Mouse (Mus musculus): ENCODE measurements around the gene Slamf8. TPM values are rescaled to one million over a fixed set of nuclear protein-coding genes. Genes with fewer than 3 reads are reported as not detected.
A peak's percentile ranks its signal among the peaks of the same experiment; 100 is the strongest.

The Slamf8 gene
- polyA plus RNA-seq, 1 experiment from 2014 or later: not detected

DNA sequence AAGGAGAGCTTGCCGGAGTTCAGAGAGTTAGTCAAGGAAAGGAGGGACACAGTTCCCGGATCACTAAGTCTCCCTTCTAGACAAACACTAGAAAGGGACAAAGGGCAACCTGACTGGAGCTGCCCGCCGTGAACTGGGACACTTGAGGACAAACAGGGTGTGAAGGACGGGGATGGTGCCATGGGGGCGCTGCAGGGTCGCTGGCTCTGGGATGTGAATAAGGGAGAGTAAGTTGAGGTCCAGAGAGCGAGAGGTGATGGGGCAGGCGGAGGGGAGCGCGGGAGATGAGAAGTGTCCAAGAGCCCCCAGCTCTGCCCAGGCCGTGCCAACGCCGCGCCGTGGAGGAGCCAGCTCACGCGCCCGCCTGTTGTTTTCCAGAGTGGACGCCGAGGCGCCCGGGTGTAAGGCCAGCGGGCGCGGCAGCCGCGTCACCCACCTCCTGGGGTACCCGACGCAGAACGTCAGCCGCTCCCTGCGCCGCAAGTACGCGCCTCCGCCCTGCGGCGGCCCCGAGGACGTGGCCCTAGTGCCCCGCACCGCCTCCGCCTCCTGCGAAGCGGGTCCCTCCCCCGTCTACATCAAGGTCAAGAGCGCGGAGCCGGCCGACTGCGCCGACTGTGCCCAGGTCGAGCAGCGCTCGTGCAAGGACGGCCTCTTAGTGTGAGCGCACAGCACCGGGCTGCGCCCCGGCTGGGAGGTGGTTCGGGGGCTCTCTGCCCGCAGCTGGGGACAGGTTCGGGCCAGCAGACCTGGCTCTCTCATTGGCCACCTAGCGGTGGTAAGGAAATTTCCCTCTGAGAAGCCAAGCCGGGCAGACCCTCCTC lies 27.5 kb downstream of the Slamf8 start:
- Histone ChIP-seq H3K36me3 (ENCODE audit: control insufficient read depth, insufficient read depth, low read length) (no peaks in the 10 kb centered on the region), H3K9ac (replicated peaks; ENCODE audit: low read depth, low read length) (peak overlapping the region; percentile 40; the same call in 1 of the 2 replicates), H3K4me1 (ENCODE audit: control insufficient read depth, insufficient read depth, low read length) (peaks cover 5% of the 10 kb centered on the region; the same call in 1 of the 2 replicates), H3K4me3 (ENCODE audit: low read depth, low read length) (peak overlapping the region; percentile 62), H3K4me2 (replicated peaks; ENCODE audit: low read depth, low read length) (peak overlapping the region; percentile 95), H3K27ac (ENCODE audit: low read length) (peak overlapping the region; percentile 21; the same call in 1 of the 2 replicates), H3K27me3 (ENCODE audit: control insufficient read depth, insufficient read depth, low read length) (0 out of 2 replicates have a peak, but pooled peaks cover 3% of the 10 kb centered on the region), H3K9me3 (ENCODE audit: control insufficient read depth, low read depth, low read length) (no peaks in the 10 kb centered on the region)
- peak; percentile 81 for ATAC-seq (ENCODE audit: insufficient number of reproducible peaks, insufficient read depth, low FRiP score, low read depth)
- under 1% methylated on average over 61 of the region's 66 CpGs for WGBS

DNA sequence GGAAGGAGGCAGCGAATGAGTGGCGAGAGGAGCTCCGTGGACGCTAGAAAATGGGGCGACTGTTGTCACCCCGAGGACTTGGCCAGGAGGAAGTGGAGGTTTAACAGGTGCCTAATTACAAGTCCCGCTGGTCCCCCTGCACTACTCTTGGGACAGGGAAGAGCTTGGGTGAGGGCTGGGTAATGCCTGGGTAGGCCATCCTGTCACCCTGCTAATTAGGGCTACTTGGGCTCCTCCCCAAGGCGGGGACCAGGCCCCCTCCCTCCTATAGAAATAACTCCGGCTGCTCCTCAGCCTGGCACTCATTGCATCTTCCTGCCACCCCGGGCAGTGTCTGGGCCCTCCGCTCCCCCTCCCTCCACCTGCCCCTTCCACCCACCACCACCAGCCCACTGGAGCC lies 34.7 kb downstream of the Slamf8 start, which contains the start of gene Vsig8:
Gene Vsig8, plus strand, starts transcription at position 301 of the 400 bp plus-strand sequence.
- Histone ChIP-seq H3K27me3 (ENCODE audit: control insufficient read depth, insufficient read depth, low read length) (0 out of 2 replicates have a peak, but pooled peaks cover 1% of the 10 kb centered on the region), H3K27ac (ENCODE audit: low read length) (no peak within 1 kb of the TSS), H3K4me3 (ENCODE audit: low read depth, low read length) (no peak within 1 kb of the TSS), H3K4me2 (replicated peaks; ENCODE audit: low read depth, low read length) (no peak within 1 kb of the TSS), H3K4me1 (ENCODE audit: control insufficient read depth, insufficient read depth, low read length) (peaks cover 3% of the 10 kb centered on the region; the same call in 1 of the 2 replicates), H3K9ac (replicated peaks; ENCODE audit: low read depth, low read length) (no peak within 1 kb of the TSS), H3K9me3 (ENCODE audit: control insufficient read depth, low read depth, low read length) (no peaks in the 10 kb centered on the region), H3K36me3 (ENCODE audit: control insufficient read depth, insufficient read depth, low read length) (no peaks in the 10 kb centered on the region)
- ATAC-seq (ENCODE audit: insufficient number of reproducible peaks, insufficient read depth, low FRiP score, low read depth): no peak
- 70% methylated on average over 11 of the region's 11 CpGs for WGBS

DNA sequence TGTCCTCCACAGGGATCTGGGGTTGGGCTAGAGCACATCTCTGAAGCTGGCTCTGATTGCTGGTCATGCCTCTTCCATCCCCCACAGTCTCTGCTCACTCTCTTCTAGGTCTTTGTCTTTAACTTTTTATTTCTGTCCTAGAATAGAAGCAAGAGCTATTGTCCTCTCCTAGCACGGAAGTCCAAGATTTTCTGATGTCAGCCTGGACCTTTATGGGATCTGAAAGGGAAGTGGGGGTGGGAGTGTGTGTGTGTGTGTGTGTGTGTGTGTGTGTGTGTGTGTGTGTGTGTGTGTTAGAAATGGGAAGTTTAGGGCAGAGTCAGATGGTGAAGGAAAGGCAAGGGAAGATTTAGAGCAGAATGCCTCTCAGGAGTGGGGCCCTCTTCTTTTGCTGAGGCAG lies 37.7 kb downstream of the Slamf8 start:
- Histone ChIP-seq H3K4me2 (replicated peaks; ENCODE audit: low read depth, low read length) (no peak overlapping the region), H3K9ac (replicated peaks; ENCODE audit: low read depth, low read length) (no peak overlapping the region), H3K4me1 (ENCODE audit: control insufficient read depth, insufficient read depth, low read length) (peaks cover 5% of the 10 kb centered on the region; the same call in 1 of the 2 replicates), H3K36me3 (ENCODE audit: control insufficient read depth, insufficient read depth, low read length) (no peaks in the 10 kb centered on the region), H3K27ac (ENCODE audit: low read length) (peak overlapping the region; percentile 48; the same call in 1 of the 2 replicates), H3K27me3 (ENCODE audit: control insufficient read depth, insufficient read depth, low read length) (no peaks in the 10 kb centered on the region), H3K4me3 (ENCODE audit: low read depth, low read length) (no peak overlapping the region), H3K9me3 (ENCODE audit: control insufficient read depth, low read depth, low read length) (no peaks in the 10 kb centered on the region)
- no peak for ATAC-seq (ENCODE audit: insufficient number of reproducible peaks, insufficient read depth, low FRiP score, low read depth)
- WGBS: 46% methylated on average over 1 of the region's 1 CpGs

DNA sequence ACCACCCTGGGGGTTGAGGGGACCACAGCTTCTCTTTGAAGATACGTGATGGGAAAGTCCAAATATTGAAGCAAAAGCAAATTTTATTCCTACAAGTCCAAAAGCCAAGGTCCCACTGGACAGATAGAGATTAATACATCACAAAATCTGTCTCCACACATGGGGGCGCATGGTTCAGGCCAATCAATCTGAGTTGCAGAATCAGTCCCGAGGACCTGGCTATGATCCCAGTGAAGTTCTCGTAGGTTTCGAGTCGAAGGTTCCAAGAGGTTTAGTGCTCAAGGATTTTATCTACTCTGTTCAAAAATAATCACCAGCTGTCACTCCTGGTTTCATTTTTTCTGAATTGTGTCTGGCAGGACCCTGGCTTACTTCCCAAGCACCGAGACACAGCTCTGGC lies 39.4 kb downstream of the Slamf8 start:
- H3K9me3 ChIP-seq (ENCODE audit: control insufficient read depth, low read depth, low read length): no peaks in the 10 kb centered on the region
- H3K4me1 ChIP-seq (ENCODE audit: control insufficient read depth, insufficient read depth, low read length): peaks cover 5% of the 10 kb centered on the region; the same call in 1 of the 2 replicates
- H3K36me3 ChIP-seq (ENCODE audit: control insufficient read depth, insufficient read depth, low read length): no peaks in the 10 kb centered on the region
- peak overlapping the region; percentile 43 for H3K4me3 ChIP-seq (ENCODE audit: low read depth, low read length)
- 27% methylated on average over 7 of the region's 7 CpGs for WGBS
- peak overlapping the region; percentile 66 for H3K4me2 ChIP-seq (replicated peaks; ENCODE audit: low read depth, low read length)
- H3K9ac ChIP-seq (replicated peaks; ENCODE audit: low read depth, low read length): no peak overlapping the region
- H3K27me3 ChIP-seq (ENCODE audit: control insufficient read depth, insufficient read depth, low read length): no peaks in the 10 kb centered on the region
- no peak overlapping the region for H3K27ac ChIP-seq (ENCODE audit: low read length)
- no peak for ATAC-seq (ENCODE audit: insufficient number of reproducible peaks, insufficient read depth, low FRiP score, low read depth)

DNA sequence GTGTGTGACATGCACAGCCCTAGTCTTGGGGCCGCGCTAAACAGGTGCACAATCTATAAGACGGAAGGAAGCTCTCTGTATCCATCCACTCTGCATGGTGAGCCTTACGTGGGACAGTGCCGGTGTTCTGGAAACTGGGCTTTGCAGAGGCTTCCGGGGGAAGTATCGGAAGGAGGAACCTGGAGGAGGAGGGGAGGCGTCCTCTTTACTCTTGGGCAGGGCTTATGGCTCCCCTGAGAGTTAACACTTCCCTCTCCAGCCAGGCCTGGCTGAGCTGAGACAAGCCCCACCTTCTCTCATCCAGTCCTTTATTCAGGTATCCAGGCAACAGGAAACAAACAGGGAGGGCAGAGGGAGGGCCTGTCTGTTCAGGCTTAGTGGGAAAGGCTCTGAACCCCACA lies 39.8 kb downstream of the Slamf8 start:
- WGBS: 0% methylated on average over 8 of the region's 8 CpGs
- no peaks in the 10 kb centered on the region for H3K9me3 ChIP-seq (ENCODE audit: control insufficient read depth, low read depth, low read length)
- H3K4me3 ChIP-seq (ENCODE audit: low read depth, low read length): peak overlapping the region; percentile 43
- no peaks in the 10 kb centered on the region for H3K36me3 ChIP-seq (ENCODE audit: control insufficient read depth, insufficient read depth, low read length)
- ATAC-seq (ENCODE audit: insufficient number of reproducible peaks, insufficient read depth, low FRiP score, low read depth): peak; percentile 90
- H3K4me1 ChIP-seq (ENCODE audit: control insufficient read depth, insufficient read depth, low read length): peaks cover 5% of the 10 kb centered on the region; the same call in 1 of the 2 replicates
- H3K27ac ChIP-seq (ENCODE audit: low read length): no peak overlapping the region
- peak overlapping the region; percentile 66 for H3K4me2 ChIP-seq (replicated peaks; ENCODE audit: low read depth, low read length)
- no peaks in the 10 kb centered on the region for H3K27me3 ChIP-seq (ENCODE audit: control insufficient read depth, insufficient read depth, low read length)
- H3K9ac ChIP-seq (replicated peaks; ENCODE audit: low read depth, low read length): peak overlapping the region; percentile 31; the same call in 1 of the 2 replicates

DNA sequence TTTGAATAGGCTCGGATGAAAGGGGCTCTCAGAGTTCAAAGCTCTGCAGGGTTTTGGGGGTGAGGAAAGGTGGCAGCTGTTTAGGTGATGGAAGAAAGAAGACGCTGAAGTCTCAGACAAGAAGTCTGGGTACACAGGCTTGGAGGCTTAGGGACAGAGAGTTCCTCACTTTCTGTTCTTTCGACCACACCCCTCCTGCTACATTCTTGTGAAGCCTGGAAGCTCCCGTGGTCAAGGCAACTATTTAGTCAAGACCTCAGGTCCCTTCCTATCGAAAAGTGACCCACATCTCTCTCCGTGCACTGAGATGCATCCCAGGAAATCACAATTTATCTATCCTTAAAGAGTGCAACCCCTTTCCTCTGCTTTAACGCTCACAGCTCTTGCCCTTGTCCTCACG lies 40.7 kb downstream of the Slamf8 start:
- no peak for ATAC-seq (ENCODE audit: insufficient number of reproducible peaks, insufficient read depth, low FRiP score, low read depth)
- peaks cover 5% of the 10 kb centered on the region; the same call in 1 of the 2 replicates for H3K4me1 ChIP-seq (ENCODE audit: control insufficient read depth, insufficient read depth, low read length)
- H3K9me3 ChIP-seq (ENCODE audit: control insufficient read depth, low read depth, low read length): no peaks in the 10 kb centered on the region
- H3K27ac ChIP-seq (ENCODE audit: low read length): no peak overlapping the region
- 0 out of 2 replicates have a peak overlapping the region, but pooled peaks have one; percentile 31 for H3K9ac ChIP-seq (replicated peaks; ENCODE audit: low read depth, low read length)
- H3K27me3 ChIP-seq (ENCODE audit: control insufficient read depth, insufficient read depth, low read length): no peaks in the 10 kb centered on the region
- 8% methylated on average over 8 of the region's 8 CpGs for WGBS
- H3K36me3 ChIP-seq (ENCODE audit: control insufficient read depth, insufficient read depth, low read length): no peaks in the 10 kb centered on the region
- peak overlapping the region; percentile 66 for H3K4me2 ChIP-seq (replicated peaks; ENCODE audit: low read depth, low read length)
- H3K4me3 ChIP-seq (ENCODE audit: low read depth, low read length): peak overlapping the region; percentile 43

DNA sequence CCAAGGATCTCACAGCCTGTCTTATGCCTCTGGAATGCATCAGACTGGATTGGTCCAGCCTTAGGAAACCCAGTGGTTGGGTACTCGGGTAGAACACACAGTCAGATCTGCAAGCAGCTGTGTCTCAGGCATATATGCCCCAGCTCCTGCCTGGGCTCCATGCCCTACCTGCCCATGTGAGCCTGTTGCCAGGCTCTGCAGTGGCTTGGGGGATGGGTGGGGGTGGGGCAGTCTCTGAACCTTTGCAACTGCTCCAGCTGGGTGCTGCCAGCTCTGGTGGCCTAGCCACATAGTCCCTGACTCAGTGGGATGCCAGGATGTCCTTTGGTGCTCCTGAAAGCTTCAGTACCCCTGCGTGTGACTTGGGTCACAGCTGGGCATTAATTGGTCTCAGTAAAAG lies 41.1 kb downstream of the Slamf8 start:
- H3K4me2 ChIP-seq (replicated peaks; ENCODE audit: low read depth, low read length): peak overlapping the region; percentile 66
- no peak overlapping the region for H3K9ac ChIP-seq (replicated peaks; ENCODE audit: low read depth, low read length)
- ATAC-seq (ENCODE audit: insufficient number of reproducible peaks, insufficient read depth, low FRiP score, low read depth): no peak
- H3K9me3 ChIP-seq (ENCODE audit: control insufficient read depth, low read depth, low read length): no peaks in the 10 kb centered on the region
- H3K27me3 ChIP-seq (ENCODE audit: control insufficient read depth, insufficient read depth, low read length): no peaks in the 10 kb centered on the region
- peak overlapping the region; percentile 43; the same call in 1 of the 2 replicates for H3K4me3 ChIP-seq (ENCODE audit: low read depth, low read length)
- WGBS: 13% methylated on average over 2 of the region's 2 CpGs
- peaks cover 5% of the 10 kb centered on the region; the same call in 1 of the 2 replicates for H3K4me1 ChIP-seq (ENCODE audit: control insufficient read depth, insufficient read depth, low read length)
- no peaks in the 10 kb centered on the region for H3K36me3 ChIP-seq (ENCODE audit: control insufficient read depth, insufficient read depth, low read length)
- H3K27ac ChIP-seq (ENCODE audit: low read length): no peak overlapping the region

DNA sequence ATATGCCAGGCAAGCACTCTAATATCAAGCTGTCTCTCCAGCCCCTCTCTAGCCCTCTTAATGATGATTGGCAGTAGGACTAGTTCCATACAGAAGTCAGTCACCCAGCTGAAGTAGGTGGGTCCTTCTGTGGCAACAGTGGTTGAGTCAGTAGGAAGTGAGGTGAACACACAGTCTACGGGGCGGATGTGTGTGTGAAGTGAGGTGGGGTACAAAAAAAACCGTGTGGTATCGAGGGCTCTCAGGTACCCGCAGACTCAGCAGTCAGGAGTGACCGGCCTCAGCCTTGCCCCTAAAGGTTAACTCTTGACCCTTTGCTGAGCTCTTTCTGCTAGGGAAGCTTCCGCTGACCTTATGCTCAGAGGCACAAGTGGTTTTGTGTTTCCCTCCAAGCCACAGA lies 41.9 kb downstream of the Slamf8 start:
- 41% methylated on average over 7 of the region's 7 CpGs for WGBS
- no peak overlapping the region for H3K27ac ChIP-seq (ENCODE audit: low read length)
- no peaks in the 10 kb centered on the region for H3K36me3 ChIP-seq (ENCODE audit: control insufficient read depth, insufficient read depth, low read length)
- no peak overlapping the region for H3K4me2 ChIP-seq (replicated peaks; ENCODE audit: low read depth, low read length)
- H3K27me3 ChIP-seq (ENCODE audit: control insufficient read depth, insufficient read depth, low read length): no peaks in the 10 kb centered on the region
- H3K9me3 ChIP-seq (ENCODE audit: control insufficient read depth, low read depth, low read length): no peaks in the 10 kb centered on the region
- H3K4me3 ChIP-seq (ENCODE audit: low read depth, low read length): no peak overlapping the region
- peaks cover 5% of the 10 kb centered on the region; the same call in 1 of the 2 replicates for H3K4me1 ChIP-seq (ENCODE audit: control insufficient read depth, insufficient read depth, low read length)
- no peak overlapping the region for H3K9ac ChIP-seq (replicated peaks; ENCODE audit: low read depth, low read length)
- no peak for ATAC-seq (ENCODE audit: insufficient number of reproducible peaks, insufficient read depth, low FRiP score, low read depth)

All from stomach, embryonic 14.5 days (tissue).